Mouse (Mus musculus) spleen, postnatal 10 days (tissue): ENCODE measurements at regions not wholly inside any gene's neighbourhood (a gene's known extent, or its start where the extent isn't known, plus 50 kb on each side); places are given as distances from the start of the nearest gene placed in this dataset.

ENCODE experiments used
- DNase-seq, 2 experiments: peaks; one replicate each; pipeline ENCODE4 v3.0.0; 2021 to 2022; ENCODE audit warnings: low spot score in 2 of 2

DNA sequence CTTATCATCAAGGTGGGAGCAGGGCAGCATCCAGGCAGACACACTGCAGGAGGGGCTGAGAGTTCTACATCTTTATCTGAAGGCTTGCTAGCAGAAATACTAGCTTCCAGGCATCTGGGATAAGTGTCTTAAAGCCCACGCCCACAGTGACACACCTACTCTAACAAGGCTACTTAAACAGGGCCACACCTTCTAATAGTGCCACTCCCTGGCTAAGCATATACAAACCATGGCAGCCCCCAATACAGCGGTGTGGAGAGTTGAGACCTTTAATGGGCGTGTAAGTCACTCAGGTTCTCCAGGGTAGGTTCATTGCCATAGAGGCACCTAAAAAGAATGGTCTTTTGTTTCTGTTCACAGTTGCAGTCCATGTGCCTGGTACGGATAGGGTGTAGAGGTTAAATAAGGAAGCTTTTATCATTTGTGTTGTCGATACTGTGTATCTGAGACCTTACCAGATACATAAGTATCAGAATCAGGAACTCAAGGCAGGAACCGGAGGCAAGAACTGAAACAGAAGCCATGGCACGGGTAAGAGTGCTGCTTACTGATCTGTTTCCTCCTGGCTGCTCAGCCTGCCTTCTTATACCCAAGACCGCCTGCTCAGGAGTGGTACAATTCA is 69.0 kb upstream of the Atrnl1 start:
- DNase-seq = no peak

DNA sequence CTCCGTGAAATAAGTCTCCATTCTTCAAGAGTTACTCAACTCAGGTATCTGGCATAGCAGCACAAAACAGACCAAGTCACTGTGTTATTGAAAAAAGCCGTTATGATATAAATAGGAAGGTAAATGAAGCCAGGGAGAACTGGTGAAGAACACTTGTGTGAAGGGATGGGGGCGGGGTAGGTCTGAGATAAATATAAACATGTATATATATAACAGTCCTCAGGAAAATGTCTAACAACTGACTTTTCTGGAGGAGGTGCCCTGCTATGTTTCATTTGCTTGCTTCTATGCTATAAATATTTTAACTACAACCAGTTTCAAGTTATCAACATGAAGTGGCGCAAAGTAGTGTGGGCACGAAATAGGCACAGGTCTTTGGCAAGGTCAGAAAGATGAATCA is 68.3 kb upstream of the Atrnl1 start:
- DNase-seq = no peak

DNA sequence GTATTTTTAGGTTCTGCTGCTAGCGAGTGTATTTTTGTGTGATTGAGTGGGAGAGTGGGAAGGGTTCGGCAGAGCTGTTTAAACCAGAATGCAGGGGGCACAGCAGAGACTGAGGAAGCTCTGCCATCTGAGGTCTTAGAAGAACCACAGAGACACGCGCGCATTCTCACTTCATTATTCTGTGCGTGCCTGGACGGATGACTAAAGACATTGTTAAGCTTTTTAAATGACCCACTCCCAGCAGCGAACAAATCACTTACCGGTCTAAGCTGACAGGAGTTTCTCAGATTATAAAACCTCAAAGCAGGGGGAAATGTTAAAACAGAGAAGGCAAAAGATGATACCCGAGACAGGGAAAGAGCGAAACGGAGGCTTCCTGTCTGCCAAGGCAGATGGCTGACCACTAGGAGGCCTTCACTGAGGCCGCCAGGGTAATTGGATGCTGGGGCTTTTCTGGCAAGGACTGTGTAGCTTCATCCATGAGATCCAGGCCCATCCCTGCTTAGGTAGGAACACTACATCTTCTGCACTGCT is 67.1 kb upstream of the Atrnl1 start:
- no peak for DNase-seq

DNA sequence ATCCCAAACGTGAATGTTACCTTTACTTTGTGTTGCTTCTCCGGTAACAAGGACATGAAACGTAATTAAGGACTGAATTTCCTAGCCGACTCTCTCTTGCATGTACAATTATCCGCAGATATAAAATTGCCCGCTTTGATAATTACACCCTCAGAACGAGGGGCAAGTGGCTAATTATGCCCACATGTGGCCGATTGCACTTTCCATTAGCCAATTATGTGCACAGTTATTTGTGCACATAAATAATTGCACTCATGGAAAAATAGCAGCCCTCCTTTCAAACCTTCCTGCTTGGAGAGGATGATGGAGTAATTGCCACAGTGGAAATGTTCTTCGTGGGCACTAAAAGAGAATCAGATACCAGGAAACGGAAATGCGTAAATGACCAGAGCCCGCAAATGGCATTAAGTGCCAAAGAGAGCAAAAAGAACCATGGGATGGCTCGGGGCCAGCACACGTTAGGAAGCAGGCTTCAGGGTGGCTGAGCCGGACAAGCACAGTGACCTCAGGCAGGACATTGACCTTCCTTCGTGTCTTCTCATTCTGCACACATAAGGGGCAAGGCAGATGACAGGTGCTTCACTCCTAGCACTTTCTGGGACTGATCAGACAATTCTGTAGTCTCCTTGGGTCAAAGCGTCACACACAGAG is 66.5 kb upstream of the Atrnl1 start:
- DNase-seq = no peak

DNA sequence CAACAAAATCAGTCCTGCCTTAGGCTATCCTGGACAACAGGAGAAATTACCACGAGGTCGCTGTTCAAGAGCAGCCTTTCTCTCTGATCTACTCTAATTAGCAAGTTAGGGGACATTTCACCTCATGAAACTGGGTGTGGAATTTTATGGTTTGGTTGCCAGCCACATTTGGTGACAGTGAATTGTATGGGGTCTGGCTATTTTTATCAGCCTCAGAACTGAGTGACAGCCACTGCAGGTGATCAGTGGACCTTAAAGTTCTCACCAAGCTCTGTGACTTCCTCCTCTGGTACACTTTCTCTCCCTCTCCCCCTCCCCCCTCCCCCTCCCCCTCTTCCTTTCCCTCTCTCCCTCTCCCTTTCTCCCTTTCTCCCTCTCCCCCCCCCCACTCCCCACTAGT is 65.8 kb upstream of the Atrnl1 start:
- no peak for DNase-seq

DNA sequence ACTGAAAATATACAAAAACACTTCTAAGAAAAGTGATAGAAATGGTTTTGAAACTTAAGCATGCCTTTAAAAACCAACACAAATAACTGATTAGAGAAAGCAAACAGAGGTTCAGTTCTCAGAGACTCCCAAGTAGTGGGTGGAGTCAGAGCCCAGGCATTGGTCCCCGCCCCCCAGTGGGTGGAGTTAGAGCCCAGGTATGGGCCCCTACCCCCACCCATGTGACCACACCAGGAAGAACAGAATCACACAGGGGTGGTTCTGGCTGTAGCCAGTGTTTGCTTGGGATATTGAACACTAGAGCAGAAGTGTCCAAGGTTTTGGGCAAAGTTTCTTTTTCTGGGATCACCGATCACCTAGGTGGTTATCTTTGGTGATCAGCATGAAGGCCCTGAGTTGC is 64.8 kb upstream of the Atrnl1 start:
- DNase-seq = peak in 1 of 2 experiments; percentile 35

DNA sequence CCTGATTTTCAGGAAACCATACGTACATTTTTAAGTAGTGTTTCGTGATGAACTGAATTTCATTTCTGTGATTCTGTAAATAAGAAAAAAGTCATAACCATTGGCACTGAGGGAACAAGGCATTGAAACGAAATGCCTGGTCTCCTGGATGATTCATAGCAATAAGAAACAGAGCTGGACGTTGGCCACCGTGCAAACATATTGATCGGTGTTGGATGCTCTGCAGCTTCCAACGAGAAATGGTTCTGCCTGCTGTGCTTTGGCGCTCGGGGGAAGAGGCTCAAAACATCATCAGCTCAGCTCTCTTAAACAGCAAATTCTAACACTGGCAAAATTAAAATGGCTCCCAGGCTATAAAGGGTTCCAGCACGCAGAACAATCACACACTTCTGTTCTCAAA is 64.3 kb upstream of the Atrnl1 start:
- no peak for DNase-seq

DNA sequence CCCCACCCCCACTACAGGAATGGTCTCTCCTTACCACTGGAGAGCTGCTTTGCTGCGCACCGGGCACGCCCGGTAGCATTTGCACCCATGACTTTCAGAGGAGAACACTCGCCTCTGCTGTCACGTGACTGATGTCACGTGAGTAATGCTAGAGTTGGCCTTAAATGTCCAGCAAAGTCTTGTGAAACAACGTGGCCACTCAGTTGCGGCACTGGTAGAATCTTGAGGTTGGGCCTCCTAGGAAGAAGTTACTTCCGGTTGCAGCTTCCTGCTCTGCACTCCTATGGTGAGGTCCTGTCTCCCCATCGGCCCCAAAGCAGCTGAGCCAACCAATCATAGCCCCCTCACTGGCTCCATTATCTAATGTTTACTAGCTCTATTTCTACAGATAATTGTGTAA is 62.7 kb upstream of the Atrnl1 start:
- no peak for DNase-seq

DNA sequence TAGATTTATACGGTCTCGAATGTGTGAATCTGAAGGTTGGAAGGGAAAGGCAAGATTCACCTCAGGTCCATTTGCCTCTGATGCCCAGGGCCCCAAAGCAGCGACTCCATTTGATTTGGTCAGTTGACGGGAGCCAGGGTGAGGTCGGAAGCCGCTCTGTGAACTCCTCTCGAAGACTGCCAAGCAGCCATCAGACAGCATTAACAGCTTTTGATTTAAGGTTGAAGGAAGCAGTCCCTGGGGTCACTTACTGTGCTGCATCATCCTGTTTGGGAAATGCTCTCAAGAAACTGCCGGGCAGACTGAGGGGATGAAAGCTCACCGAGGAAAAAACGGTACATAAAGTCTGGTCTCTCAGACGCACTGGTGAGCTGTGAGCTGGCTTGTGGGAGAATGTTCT is 62.2 kb upstream of the Atrnl1 start:
- no peak for DNase-seq

DNA sequence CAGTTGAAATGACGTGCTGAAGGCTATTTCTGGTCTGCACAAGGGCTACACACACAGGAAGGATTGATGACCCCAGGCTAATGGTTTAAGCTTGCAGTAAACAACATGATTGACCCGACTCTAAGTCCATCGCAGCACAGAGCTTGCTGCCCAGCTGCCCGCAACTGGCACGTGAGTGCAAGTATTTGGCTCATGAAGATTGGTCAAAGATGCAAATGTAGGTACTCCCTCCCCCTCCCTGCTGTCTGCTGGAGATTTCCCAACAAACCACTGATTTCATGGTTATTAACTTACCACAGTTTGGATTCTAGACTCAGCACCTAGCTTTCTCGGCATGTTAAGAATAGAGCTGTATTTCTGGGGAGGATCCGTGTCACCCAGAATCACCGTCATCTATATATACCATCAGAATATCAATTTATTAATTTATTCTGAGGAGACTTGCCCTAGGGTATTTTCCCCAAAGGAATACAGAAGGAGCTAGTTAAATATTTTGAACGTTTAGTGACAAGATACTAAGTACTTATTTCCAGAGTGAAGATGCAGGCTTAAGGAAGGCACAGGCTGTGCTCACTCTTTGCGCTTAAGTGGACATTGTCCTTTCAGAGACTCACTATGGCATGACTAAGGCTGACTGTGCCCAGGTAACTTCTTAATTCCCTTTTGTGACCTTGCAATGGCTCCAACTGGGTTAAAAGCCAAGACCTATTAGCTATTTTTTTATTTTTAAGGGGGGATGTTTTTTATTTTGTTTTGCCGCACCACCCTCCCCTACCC is 57.7 kb upstream of the Atrnl1 start:
- DNase-seq = no peak

DNA sequence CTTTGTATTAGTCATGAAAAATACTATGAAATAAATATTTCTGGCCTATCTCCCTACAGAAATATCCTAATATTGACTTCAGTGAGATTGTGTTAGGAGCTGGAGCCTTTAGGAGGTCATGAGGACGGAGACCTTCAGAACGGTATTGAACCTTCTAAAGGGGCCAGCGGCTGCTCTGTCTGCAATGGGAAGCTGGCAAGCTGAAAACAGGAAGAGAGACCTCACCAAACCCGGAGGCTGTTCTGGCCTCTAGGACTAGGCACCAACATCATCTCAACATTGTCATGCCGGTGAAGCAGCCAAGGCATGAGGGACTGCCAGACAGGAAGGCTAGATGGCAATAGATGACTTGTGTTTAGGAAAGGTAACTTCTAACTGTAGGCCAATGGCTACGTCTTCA is 56.7 kb upstream of the Atrnl1 start:
- no peak for DNase-seq

DNA sequence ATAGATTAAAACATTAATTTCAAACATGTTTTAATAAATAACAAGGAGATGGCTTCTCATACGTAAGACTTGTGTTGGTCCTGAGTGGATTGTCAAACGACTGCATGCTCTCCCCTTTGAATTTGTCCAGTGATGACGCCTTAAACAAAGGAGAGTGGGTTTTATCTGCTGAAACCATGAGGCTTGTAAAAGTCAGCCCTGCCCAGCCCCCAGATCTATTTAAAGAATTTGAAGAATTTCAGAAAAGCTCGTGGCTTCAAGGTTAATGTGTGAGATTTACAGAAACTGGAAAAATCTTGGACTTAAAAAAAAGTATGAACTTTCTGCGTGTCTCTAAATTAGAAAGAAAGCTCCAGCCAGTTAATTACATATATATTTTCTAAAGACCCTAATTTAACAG is 55.5 kb upstream of the Atrnl1 start:
- DNase-seq = no peak

DNA sequence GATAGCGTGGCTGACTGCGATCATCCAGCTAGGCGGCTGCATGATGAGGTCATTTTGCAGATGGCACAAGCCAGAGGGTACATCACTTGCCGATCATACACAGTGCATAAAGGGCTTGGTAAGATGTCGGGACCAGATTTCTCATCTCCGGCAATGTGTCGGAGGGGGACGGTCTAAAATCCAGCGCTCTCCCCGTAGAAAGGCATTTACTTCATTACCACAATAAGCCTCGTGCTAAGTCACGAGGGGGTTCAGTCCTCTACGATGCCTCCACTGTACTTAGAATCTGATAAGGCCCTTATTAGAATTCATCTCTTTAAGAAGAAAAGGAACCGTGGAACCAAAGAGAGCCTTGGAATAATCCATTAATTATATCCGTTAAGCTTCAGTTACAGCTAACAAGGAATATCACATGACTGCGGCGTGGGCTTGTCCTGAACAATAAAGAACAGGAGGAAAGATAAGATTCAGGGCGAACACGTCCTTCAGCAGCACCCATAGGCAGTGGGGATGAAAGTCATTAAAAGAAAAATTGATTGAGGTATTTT is 52.3 kb upstream of the Atrnl1 start:
- DNase-seq = no peak

DNA sequence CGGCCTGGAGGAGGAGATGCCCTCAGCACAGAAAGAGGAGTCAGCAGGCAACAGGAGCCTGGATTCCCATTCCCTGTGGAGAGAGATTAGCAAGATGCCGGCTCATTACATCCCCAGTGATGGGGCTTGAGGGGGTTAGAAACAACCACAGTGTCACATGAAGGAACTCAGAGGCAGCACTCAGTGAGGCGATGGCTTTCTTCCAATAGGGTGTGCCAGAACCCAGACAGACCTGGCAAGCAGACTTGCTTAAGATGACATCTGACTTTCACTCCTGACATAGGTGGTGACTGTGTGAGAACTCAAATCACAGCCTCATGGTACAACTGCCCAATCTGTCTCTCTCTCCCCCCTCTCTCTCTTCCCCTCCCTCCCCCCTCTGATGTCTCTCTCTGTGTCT is 50.1 kb upstream of the Atrnl1 start:
- no peak for DNase-seq
